Mouse (Mus musculus) small intestine, adult 2 months (tissue): ENCODE results near the gene Galnt16. TPM values are rescaled to one million over a fixed set of nuclear protein-coding genes. Genes with fewer than 3 reads are reported as not detected.

ENCODE experiments used
- H3K27ac ChIP-seq: fragments of 200-500 bp; 2 replicates; pipeline ENCODE4 v1.5.1; 2012; ENCODE audit warnings: low read depth, low read length, control low read depth, inconsistent platforms; ENCODE audit not compliant: insufficient read depth
- H3K27me3 ChIP-seq: fragments of 200-500 bp; 2 replicates; pipeline ENCODE4 v1.6.1; 2012; ENCODE audit warnings: mild to moderate bottlenecking, moderate library complexity, low read length, inconsistent platforms; ENCODE audit not compliant: control insufficient read depth, insufficient read depth
- H3K36me3 ChIP-seq: fragments of 200-500 bp; 2 replicates; pipeline ENCODE4 v1.6.1; 2012; ENCODE audit warnings: mild to moderate bottlenecking, low read length, control low read depth, inconsistent platforms; ENCODE audit not compliant: control insufficient read depth, insufficient read depth
- H3K4me1 ChIP-seq: fragments of 200-500 bp; 2 replicates; pipeline ENCODE4 v1.6.1; 2012; ENCODE audit warnings: low read length, inconsistent platforms, mixed read lengths; ENCODE audit not compliant: control insufficient read depth, insufficient read depth, insufficient read length
- H3K4me3 ChIP-seq: fragments of 200-500 bp; 2 replicates; pipeline ENCODE4 v1.5.1; 2012; ENCODE audit warnings: low read depth, mild to moderate bottlenecking, control low read depth, inconsistent platforms, low read length, moderate library complexity
- CTCF ChIP-seq: fragments of 200-500 bp; IDR thresholded peaks from 2 replicates; pipeline ENCODE4 v1.5.1; 2012; ENCODE audit warnings: low read depth, mild to moderate bottlenecking, control low read depth, inconsistent platforms, low read length, moderate library complexity, mixed read lengths; ENCODE audit not compliant: insufficient replicate concordance, insufficient read length; ENCODE audit errors: extremely low read depth
- POLR2A ChIP-seq: fragments of 200-500 bp; IDR thresholded peaks from 2 replicates; pipeline ENCODE4 v1.6.1; 2012; ENCODE audit warnings: low read depth, mild to moderate bottlenecking, control low read depth, inconsistent platforms, low read length, moderate library complexity
- WGBS: fragments of 180-500 bp; shearing (Covaris S2); methylation state at CpG from one replicate; pipeline ENCODE4 v1.1.7; 2018; 5-methylcytosine and 5-hydroxymethylcytosine counted together
- polyA plus RNA-seq: library from polyadenylated mRNA; depleted of rRNA; stranded (reverse); fragments of >200 nt; gene quantifications from 2 replicates; pipeline ENCODE4 v1.2.3, GENCODE M21; 2012

Gene Galnt16
- polyA plus RNA-seq, 1 experiment: 0.53 TPM

DNA sequence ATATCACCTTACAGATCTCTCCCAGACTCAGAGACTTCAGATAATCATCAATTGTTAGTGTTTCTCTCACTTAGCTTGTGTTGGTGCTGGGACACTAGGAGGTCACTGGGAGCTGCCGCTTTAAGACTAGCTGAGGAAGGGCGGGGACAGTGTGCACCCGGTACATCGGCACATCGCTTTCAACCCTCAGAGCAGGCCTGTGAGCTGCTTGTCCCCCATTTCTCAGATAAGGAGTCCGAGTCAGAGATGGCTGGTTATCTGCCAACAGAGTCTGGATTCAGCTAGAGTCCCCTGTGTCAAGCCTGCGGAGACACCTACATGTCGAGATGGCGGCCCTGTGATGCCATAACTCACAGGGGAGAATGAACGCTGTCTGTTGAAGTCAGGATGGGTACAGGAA, 13.5 kb downstream of the Galnt16 start:
- H3K36me3 ChIP-seq: no peaks in the 10 kb centered on the region
- no peaks in the 10 kb centered on the region for H3K27me3 ChIP-seq
- no peak overlapping the region for H3K27ac ChIP-seq
- 58% methylated on average over 10 of the region's 10 CpGs for WGBS
- no peaks in the 10 kb centered on the region for H3K4me1 ChIP-seq
- H3K4me3 ChIP-seq: no peak overlapping the region
- TF ChIP-seq POLR2A: no peak
- TF ChIP-seq CTCF: no peak

GRCm38 (mm10) chr12:80533876-80534275, 15.8 kb downstream of the Galnt16 start:
- no peaks in the 10 kb centered on the region for H3K36me3 ChIP-seq
- 49% methylated on average over 2 of the region's 2 CpGs for WGBS
- no peak overlapping the region for H3K27ac ChIP-seq
- H3K27me3 ChIP-seq: no peaks in the 10 kb centered on the region
- H3K4me1 ChIP-seq: no peaks in the 10 kb centered on the region
- TF ChIP-seq POLR2A: no peak
- TF ChIP-seq CTCF: no peak
- no peak overlapping the region for H3K4me3 ChIP-seq

GRCm38 (mm10) chr12:80537313-80537712, 19.2 kb downstream of the Galnt16 start:
- H3K4me1 ChIP-seq: no peaks in the 10 kb centered on the region
- no peaks in the 10 kb centered on the region for H3K36me3 ChIP-seq
- no peaks in the 10 kb centered on the region for H3K27me3 ChIP-seq
- 83% methylated on average over 2 of the region's 2 CpGs for WGBS
- no peak overlapping the region for H3K27ac ChIP-seq
- TF ChIP-seq POLR2A: no peak
- no peak for TF ChIP-seq CTCF
- no peak overlapping the region for H3K4me3 ChIP-seq

DNA sequence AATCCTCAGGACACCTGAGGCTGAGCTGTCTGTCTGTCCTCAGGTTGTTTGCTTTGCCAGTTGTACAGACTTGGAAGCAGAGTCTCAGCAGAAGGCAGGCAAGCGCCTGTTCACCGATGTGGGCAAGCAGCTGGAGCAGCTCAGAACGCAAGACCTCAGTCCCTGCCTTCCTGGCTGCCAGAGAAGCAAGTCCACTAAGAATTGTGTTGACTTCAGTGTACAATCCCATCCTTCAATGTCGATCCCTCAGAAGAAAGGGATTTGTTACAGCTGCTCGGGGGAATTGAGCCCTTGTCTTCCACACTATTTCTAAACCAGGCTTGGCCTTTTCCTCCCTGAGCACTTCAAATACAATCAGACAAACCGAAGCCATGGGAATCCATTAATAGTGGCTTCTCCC, 20.2 kb downstream of the Galnt16 start:
- Histone ChIP-seq H3K36me3 (no peaks in the 10 kb centered on the region), H3K27ac (no peak overlapping the region), H3K27me3 (no peaks in the 10 kb centered on the region), H3K4me1 (no peaks in the 10 kb centered on the region), H3K4me3 (no peak overlapping the region)
- TF ChIP-seq POLR2A: no peak
- 63% methylated on average over 6 of the region's 6 CpGs for WGBS

- no peak overlapping the region for H3K27ac ChIP-seq
- H3K4me1 ChIP-seq: no peaks in the 10 kb centered on the region
- no peak overlapping the region for H3K4me3 ChIP-seq
- TF ChIP-seq CTCF (no peak), POLR2A (no peak)
- no peaks in the 10 kb centered on the region for H3K27me3 ChIP-seq
- 43% methylated on average over 4 of the region's 4 CpGs for WGBS
- no peaks in the 10 kb centered on the region for H3K36me3 ChIP-seq
These were observed 27.2 kb downstream of the Galnt16 start for GRCm38 (mm10) chr12:80545310-80545709.

DNA sequence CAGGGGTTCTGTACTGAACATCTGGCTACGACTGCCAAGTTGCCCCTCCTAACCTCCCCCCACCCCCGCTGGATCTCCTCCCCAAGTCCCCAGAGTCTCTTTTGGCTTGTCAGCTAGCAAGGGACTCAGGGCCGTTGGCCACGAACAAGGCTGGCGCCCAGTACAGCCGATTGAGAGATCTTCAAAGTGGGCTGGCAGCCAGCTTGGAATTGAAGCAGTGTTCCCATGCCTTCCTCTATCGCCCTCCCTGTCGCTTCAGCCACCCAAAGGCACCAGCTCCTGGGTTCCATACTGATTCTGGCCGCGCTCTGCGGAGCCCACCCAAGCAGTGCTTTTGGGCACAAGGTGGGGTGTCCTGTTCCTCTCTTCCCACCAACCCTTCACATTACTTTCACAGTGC, 31.6 kb downstream of the Galnt16 start:
- TF ChIP-seq POLR2A (no peak), CTCF (no peak)
- 69% methylated on average over 11 of the region's 11 CpGs for WGBS
- H3K27me3 ChIP-seq: no peaks in the 10 kb centered on the region
- H3K4me1 ChIP-seq: no peaks in the 10 kb centered on the region
- H3K36me3 ChIP-seq: no peaks in the 10 kb centered on the region
- H3K27ac ChIP-seq: no peak overlapping the region
- H3K4me3 ChIP-seq: no peak overlapping the region

DNA sequence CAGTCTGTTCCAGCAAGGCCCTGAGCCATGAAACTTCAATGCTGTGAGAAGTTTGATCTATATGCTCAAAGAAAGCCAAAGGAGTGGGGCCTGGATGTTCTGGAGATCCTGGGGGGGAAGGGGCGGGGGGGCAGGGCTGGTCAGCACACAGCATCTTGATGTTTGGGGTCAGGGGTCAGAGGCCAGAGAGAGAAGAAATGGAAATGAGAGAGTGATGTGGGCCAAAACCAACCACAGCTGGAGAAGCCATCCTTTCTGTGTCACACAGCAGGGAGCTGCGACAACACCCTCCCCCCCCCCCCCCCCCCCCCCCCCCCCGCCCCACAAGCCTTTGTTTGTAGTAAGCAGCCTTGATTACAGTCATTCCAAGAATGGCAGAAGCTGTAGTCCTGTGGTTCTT, 35.1 kb downstream of the Galnt16 start:
- TF ChIP-seq CTCF (no peak), POLR2A (no peak)
- Histone ChIP-seq H3K27ac (no peak overlapping the region), H3K27me3 (no peaks in the 10 kb centered on the region), H3K36me3 (no peaks in the 10 kb centered on the region), H3K4me1 (no peaks in the 10 kb centered on the region), H3K4me3 (no peak overlapping the region)
- 31% methylated on average over 3 of the region's 3 CpGs for WGBS

- WGBS: 85% methylated on average over 6 of the region's 6 CpGs
- no peaks in the 10 kb centered on the region for H3K27me3 ChIP-seq
- TF ChIP-seq CTCF: no peak
- no peak for TF ChIP-seq POLR2A
These were observed 36.2 kb downstream of the Galnt16 start for GRCm38 (mm10) chr12:80554312-80554711.

More at GRCm38 (mm10) chr12:80554312-80554711, 36.2 kb downstream of the Galnt16 start:
- Histone ChIP-seq H3K27ac (no peak overlapping the region), H3K36me3 (no peaks in the 10 kb centered on the region), H3K4me1 (no peaks in the 10 kb centered on the region), H3K4me3 (no peak overlapping the region)
